Mouse (Mus musculus): ENCODE measurements around the gene Trpm8. TPM values are rescaled to one million over a fixed set of nuclear protein-coding genes. Genes with fewer than 3 reads are reported as not detected.

Gene Trpm8
- total RNA-seq, 2 experiments from 2014 or later = not detected

Other genes with a start within 250 kb of the Trpm8 start
- gene Ugt1a10, start 222.3 kb upstream of the Trpm8 start, total RNA-seq (2014; fragmentation: Nextera tagmentation) = not detected in 2 replicates
- gene Ugt1a10, start 222.3 kb upstream of the Trpm8 start, total RNA-seq (2017) = not detected in 2 replicates
- not detected in 2 replicates for gene Ugt1a9, start 206.9 kb upstream of the Trpm8 start, total RNA-seq (2014; fragmentation: Nextera tagmentation)
- 2.4 TPM in 1 of 2 replicates, not detected in the other for gene Ugt1a9, start 206.9 kb upstream of the Trpm8 start, total RNA-seq (2017)
- not detected in 2 replicates for gene Ugt1a8, start 189.8 kb upstream of the Trpm8 start, total RNA-seq (2014; fragmentation: Nextera tagmentation)
- gene Ugt1a8, start 189.8 kb upstream of the Trpm8 start, total RNA-seq (2017) = not detected in 2 replicates
- gene Ugt1a7c, start 182.6 kb upstream of the Trpm8 start, total RNA-seq (2014; fragmentation: Nextera tagmentation) = 0.11 TPM in 1 of 2 replicates, not detected in the other
- 0.61 and 2.3 TPM in 2 replicates for gene Ugt1a7c, start 182.6 kb upstream of the Trpm8 start, total RNA-seq (2017)
- gene Ugt1a6b, start 174.4 kb upstream of the Trpm8 start, total RNA-seq (2014; fragmentation: Nextera tagmentation) = 0.83 and 0.99 TPM in 2 replicates
- not detected in 2 replicates for gene Ugt1a6b, start 174.4 kb upstream of the Trpm8 start, total RNA-seq (2017)
- not detected in 2 replicates for gene Ugt1a6a, start 142.9 kb upstream of the Trpm8 start, total RNA-seq (2014; fragmentation: Nextera tagmentation)
- not detected in 2 replicates for gene Ugt1a6a, start 142.9 kb upstream of the Trpm8 start, total RNA-seq (2017)
- gene Ugt1a5, start 111.6 kb upstream of the Trpm8 start, total RNA-seq (2014; fragmentation: Nextera tagmentation) = 1.5 TPM in 1 of 2 replicates, not detected in the other
- gene Ugt1a5, start 111.6 kb upstream of the Trpm8 start, total RNA-seq (2017) = not detected in 2 replicates
- 1.0 TPM in 1 of 2 replicates, not detected in the other for gene Ugt1a2, start 77.1 kb upstream of the Trpm8 start, total RNA-seq (2014; fragmentation: Nextera tagmentation)
- not detected in 2 replicates for gene Ugt1a2, start 77.1 kb upstream of the Trpm8 start, total RNA-seq (2017)
- gene Dnajb3, start 71.9 kb upstream of the Trpm8 start, total RNA-seq (2014; fragmentation: Nextera tagmentation) = 8.2 and 9.5 TPM in 2 replicates
- gene Dnajb3, start 71.9 kb upstream of the Trpm8 start, total RNA-seq (2017) = 0.99 and 1.8 TPM in 2 replicates
- not detected in 2 replicates for gene Ugt1a1, start 65.7 kb upstream of the Trpm8 start, total RNA-seq (2014; fragmentation: Nextera tagmentation)
- not detected in 2 replicates for gene Ugt1a1, start 65.7 kb upstream of the Trpm8 start, total RNA-seq (2017)
- gene Mroh2a, start 50.7 kb upstream of the Trpm8 start, total RNA-seq (2014; fragmentation: Nextera tagmentation) = 0.25 TPM in 1 of 2 replicates, not detected in the other
- 0.05 and 1.9 TPM in 2 replicates for gene Mroh2a, start 50.7 kb upstream of the Trpm8 start, total RNA-seq (2017)
- gene Hjurp, start within 50 bp of the Trpm8 start, total RNA-seq (2014; fragmentation: Nextera tagmentation) = 203 and 209 TPM in 2 replicates
- 173 and 190 TPM in 2 replicates for gene Hjurp, start within 50 bp of the Trpm8 start, total RNA-seq (2017)
- not detected in 2 replicates for gene Spp2, start 129.3 kb downstream of the Trpm8 start, total RNA-seq (2014; fragmentation: Nextera tagmentation)
- not detected in 2 replicates for gene Spp2, start 129.3 kb downstream of the Trpm8 start, total RNA-seq (2017)
- gene Glrp1, start 232.4 kb downstream of the Trpm8 start, total RNA-seq (2014; fragmentation: Nextera tagmentation) = 1.7 TPM in 1 of 2 replicates, not detected in the other
- gene Glrp1, start 232.4 kb downstream of the Trpm8 start, total RNA-seq (2017) = 0.23 and 1.6 TPM in 2 replicates